Mouse (Mus musculus) small intestine, adult 2 months (tissue): ENCODE measurements around the gene Lrrc29.

ENCODE experiments used
- CTCF ChIP-seq: fragments of 200-500 bp; IDR thresholded peaks from 2 replicates; pipeline ENCODE4 v1.5.1; 2012; ENCODE audit warnings: low read depth, mild to moderate bottlenecking, control low read depth, inconsistent platforms, low read length, moderate library complexity, mixed read lengths; ENCODE audit not compliant: insufficient replicate concordance, insufficient read length; ENCODE audit errors: extremely low read depth
- POLR2A ChIP-seq: fragments of 200-500 bp; IDR thresholded peaks from 2 replicates; pipeline ENCODE4 v1.6.1; 2012; ENCODE audit warnings: low read depth, mild to moderate bottlenecking, control low read depth, inconsistent platforms, low read length, moderate library complexity

- TF ChIP-seq CTCF (no peak), POLR2A (no peak)
Observed at GRCm38 (mm10) chr8:105339886-105340635, 14.0 kb upstream of the Lrrc29 start.
